ENCODE assay signal across 31 mouse cellular contexts in the genomic region with DNA sequence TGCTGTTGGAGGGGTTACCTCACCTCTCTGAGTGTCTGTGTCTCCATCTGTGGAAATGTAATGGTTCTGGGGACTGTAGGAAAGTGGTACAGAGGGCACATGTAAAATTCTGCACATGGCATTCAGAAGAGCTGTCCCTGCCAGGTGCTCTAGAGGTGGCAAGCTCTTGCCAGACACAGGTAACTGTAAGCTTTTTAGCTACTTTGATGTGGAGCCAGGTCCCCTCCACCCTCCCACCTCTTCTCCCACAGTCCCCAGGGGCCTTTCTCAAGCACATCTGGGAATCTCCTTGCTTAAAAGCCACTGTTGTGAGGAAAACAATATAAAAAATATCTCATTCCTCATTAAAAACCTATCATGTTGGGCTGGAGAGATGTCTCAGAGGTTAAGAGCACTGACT.
"Had no signal": no experiment of that assay in that cellular context is flagged by ENCODE, and none has a peak within 500 bp of the region (broad histone marks: within the 10 kb centered on the region; RNA-seq: fewer than 3 reads in every experiment).

No protein-coding gene starts in this region.

- H3K4me2 ChIP-seq: heart, embryonic 11.5 days; heart, embryonic 13.5 days; heart, embryonic 15.5 days; hindbrain, embryonic 12.5 days; hindbrain, embryonic 13.5 days; hindbrain, embryonic 14.5 days; hindbrain, embryonic 15.5 days; intestine, embryonic 15.5 days; kidney, embryonic 15.5 days had no signal

- H3K27ac ChIP-seq: heart, embryonic 13.5 days; heart, embryonic 15.5 days; hindbrain, embryonic 10.5 days; hindbrain, embryonic 12.5 days; hindbrain, embryonic 13.5 days; hindbrain, embryonic 14.5 days; hindbrain, embryonic 15.5 days; hindbrain, postnatal 0 days; intestine, embryonic 15.5 days; kidney, embryonic 15.5 days; kidney, postnatal 0 days; layer of hippocampus, adult 2 months had no signal

- DNase-seq: heart, postnatal 10 days; heart, postnatal 14 days; heart, postnatal 36 days; heart, postnatal 4 days; kidney, adult 11 months; kidney, adult 18-20 months; kidney, adult 2 months; kidney, adult 8-10 months; kidney, adult 9 months; kidney, postnatal 10 days; kidney, postnatal 14 days; kidney, postnatal 25 days; kidney, postnatal 36 days; kidney, postnatal 4 days had no signal

- H3K36me3 ChIP-seq: heart, embryonic 13.5 days; heart, embryonic 15.5 days; hindbrain, embryonic 10.5 days; hindbrain, embryonic 12.5 days; hindbrain, embryonic 13.5 days; hindbrain, embryonic 15.5 days; intestine, embryonic 15.5 days; kidney, embryonic 15.5 days had no signal

- H3K4me1 ChIP-seq: hindbrain, embryonic 12.5 days; hindbrain, embryonic 13.5 days; hindbrain, embryonic 15.5 days; intestine, embryonic 15.5 days had no signal

- ATAC-seq: hindbrain, embryonic 16.5 days; hindbrain, postnatal 0 days; inflammation-experienced regulatory T-cells, adult 6 months; intestine, embryonic 15.5 days; intestine, embryonic 16.5 days; intestine, postnatal 0 days had no signal

- H3K9ac ChIP-seq: heart, embryonic 13.5 days; heart, embryonic 15.5 days; hindbrain, embryonic 12.5 days; hindbrain, embryonic 13.5 days; hindbrain, embryonic 14.5 days; hindbrain, embryonic 15.5 days; intestine, embryonic 15.5 days; kidney, embryonic 15.5 days had no signal

- H3K27me3 ChIP-seq: heart, embryonic 13.5 days; heart, embryonic 15.5 days; hindbrain, embryonic 12.5 days; hindbrain, embryonic 13.5 days; hindbrain, embryonic 15.5 days; intestine, embryonic 15.5 days; kidney, embryonic 15.5 days had no signal

- H3K4me3 ChIP-seq: heart, embryonic 13.5 days; heart, embryonic 15.5 days; hindbrain, embryonic 10.5 days; hindbrain, embryonic 12.5 days; hindbrain, embryonic 13.5 days; hindbrain, embryonic 15.5 days; intestine, embryonic 15.5 days; kidney, embryonic 15.5 days; layer of hippocampus, adult 2 months had no signal

- H3K9me3 ChIP-seq: heart, embryonic 13.5 days; heart, embryonic 15.5 days; hindbrain, embryonic 10.5 days; hindbrain, embryonic 12.5 days; hindbrain, embryonic 13.5 days; hindbrain, embryonic 15.5 days; intestine, embryonic 15.5 days; kidney, embryonic 15.5 days had no signal
